Mouse (Mus musculus) c-Kit-positive CD71-negative TER-119-negative erythroid progenitor cells, embryonic 14.5 days (primary cell): ENCODE measurements around the gene Evx2.

Source experiments
- DNase-seq: peaks from one replicate; pipeline ENCODE4 v3.0.0-alpha.2; 2013; ENCODE audit warnings: low read depth

Evx2 gene

GRCm38 (mm10) chr2:74695813-74696430, 36.6 kb upstream of the Evx2 start:
- no peak for DNase-seq

GRCm38 (mm10) chr2:74695383-74695782, 36.0 kb upstream of the Evx2 start:
- no peak for DNase-seq

- peak; percentile 44 for DNase-seq
These were observed 34.7 kb upstream of the Evx2 start for GRCm38 (mm10) chr2:74694066-74694465.

- DNase-seq = no peak
These were observed 34.1 kb upstream of the Evx2 start for GRCm38 (mm10) chr2:74693432-74693827.

GRCm38 (mm10) chr2:74692808-74693431, 33.6 kb upstream of the Evx2 start:
- DNase-seq = no peak

GRCm38 (mm10) chr2:74691995-74692807, 32.8 kb upstream of the Evx2 start:
- DNase-seq = no peak

GRCm38 (mm10) chr2:74691022-74691951, 31.9 kb upstream of the Evx2 start, which contains the start of gene Hoxd10:
Hoxd10 (plus strand) TSS chr2:74691924.
- no peak for DNase-seq

- no peak for DNase-seq
These were observed 31.0 kb upstream of the Evx2 start for GRCm38 (mm10) chr2:74690338-74690716.

- no peak for DNase-seq
These were observed 30.4 kb upstream of the Evx2 start for GRCm38 (mm10) chr2:74689574-74690337.

GRCm38 (mm10) chr2:74688795-74689573, 29.6 kb upstream of the Evx2 start:
- DNase-seq = no peak

- no peak for DNase-seq
These were observed 28.6 kb upstream of the Evx2 start for GRCm38 (mm10) chr2:74687698-74688555.

- no peak for DNase-seq
These were observed 27.8 kb upstream of the Evx2 start for GRCm38 (mm10) chr2:74686988-74687697.

GRCm38 (mm10) chr2:74686301-74686987, 27.1 kb upstream of the Evx2 start:
- DNase-seq = no peak

- no peak for DNase-seq
These were observed 25.8 kb upstream of the Evx2 start for GRCm38 (mm10) chr2:74685059-74685603.

- no peak for DNase-seq
These were observed 24.7 kb upstream of the Evx2 start for GRCm38 (mm10) chr2:74684106-74684505.

GRCm38 (mm10) chr2:74683471-74683951, 24.2 kb upstream of the Evx2 start:
- DNase-seq = no peak

GRCm38 (mm10) chr2:74682796-74683195, 23.4 kb upstream of the Evx2 start:
- no peak for DNase-seq
